Mouse (Mus musculus) ovary, adult 18-20 months (tissue): ENCODE results near the gene Gm49661.

Source experiments
- DNase-seq: peaks from one replicate; pipeline ENCODE4 v3.0.0; 2022; ENCODE audit warnings: low spot score, mixed read lengths

The Gm49661 gene

GRCm38 (mm10) chr8:84967532-84968304, 1.5 kb downstream of the Gm49661 start:
- no peak for DNase-seq

GRCm38 (mm10) chr8:84966603-84967002, 2.6 kb downstream of the Gm49661 start:
- DNase-seq: no peak

- peak; percentile 93 for DNase-seq
Measured at GRCm38 (mm10) chr8:84965731-84966291, 3.4 kb downstream of the Gm49661 start.

GRCm38 (mm10) chr8:84963952-84964351, 5.3 kb downstream of the Gm49661 start:
- DNase-seq: no peak

GRCm38 (mm10) chr8:84959811-84960210, 9.4 kb downstream of the Gm49661 start:
- peak; percentile 68 for DNase-seq

GRCm38 (mm10) chr8:84956768-84957167, 12.5 kb downstream of the Gm49661 start:
- no peak for DNase-seq

- no peak for DNase-seq
Measured at GRCm38 (mm10) chr8:84952612-84953255, 16.5 kb downstream of the Gm49661 start.

- DNase-seq: no peak
Measured at GRCm38 (mm10) chr8:84949753-84950152, 19.5 kb downstream of the Gm49661 start.

- DNase-seq: no peak
Measured at GRCm38 (mm10) chr8:84947241-84947545, 22.0 kb downstream of the Gm49661 start.

GRCm38 (mm10) chr8:84946528-84947240, 22.5 kb downstream of the Gm49661 start, which contains the start of gene Rtbdn:
Rtbdn (plus strand) TSS chr8:84946991.
- DNase-seq: no peak

GRCm38 (mm10) chr8:84945633-84946527, 23.4 kb downstream of the Gm49661 start:
- DNase-seq: no peak

- DNase-seq: no peak
Measured at GRCm38 (mm10) chr8:84945235-84945632, 24.0 kb downstream of the Gm49661 start.

- no peak for DNase-seq
Measured at GRCm38 (mm10) chr8:84944478-84945160, 24.6 kb downstream of the Gm49661 start.

GRCm38 (mm10) chr8:84943699-84944098, 25.5 kb downstream of the Gm49661 start:
- no peak for DNase-seq

GRCm38 (mm10) chr8:84937620-84938485, 31.4 kb downstream of the Gm49661 start:
- no peak for DNase-seq

GRCm38 (mm10) chr8:84936962-84937546, 32.2 kb downstream of the Gm49661 start, which contains the start of gene Mast1:
Mast1 (minus strand) TSS chr8:84937359.
- DNase-seq: no peak

- no peak for DNase-seq
Measured at GRCm38 (mm10) chr8:84936041-84936961, 32.9 kb downstream of the Gm49661 start.

GRCm38 (mm10) chr8:84935489-84935888, 33.7 kb downstream of the Gm49661 start:
- DNase-seq: no peak
